Mouse (Mus musculus) small intestine, adult 2 months (tissue): ENCODE data around the gene Maml3.

Experiments used
- CTCF ChIP-seq: fragments of 200-500 bp; IDR thresholded peaks from 2 replicates; pipeline ENCODE4 v1.5.1; 2012; ENCODE audit warnings: low read depth, mild to moderate bottlenecking, control low read depth, inconsistent platforms, low read length, moderate library complexity, mixed read lengths; ENCODE audit not compliant: insufficient replicate concordance, insufficient read length; ENCODE audit errors: extremely low read depth
- POLR2A ChIP-seq: fragments of 200-500 bp; IDR thresholded peaks from 2 replicates; pipeline ENCODE4 v1.6.1; 2012; ENCODE audit warnings: low read depth, mild to moderate bottlenecking, control low read depth, inconsistent platforms, low read length, moderate library complexity

DNA sequence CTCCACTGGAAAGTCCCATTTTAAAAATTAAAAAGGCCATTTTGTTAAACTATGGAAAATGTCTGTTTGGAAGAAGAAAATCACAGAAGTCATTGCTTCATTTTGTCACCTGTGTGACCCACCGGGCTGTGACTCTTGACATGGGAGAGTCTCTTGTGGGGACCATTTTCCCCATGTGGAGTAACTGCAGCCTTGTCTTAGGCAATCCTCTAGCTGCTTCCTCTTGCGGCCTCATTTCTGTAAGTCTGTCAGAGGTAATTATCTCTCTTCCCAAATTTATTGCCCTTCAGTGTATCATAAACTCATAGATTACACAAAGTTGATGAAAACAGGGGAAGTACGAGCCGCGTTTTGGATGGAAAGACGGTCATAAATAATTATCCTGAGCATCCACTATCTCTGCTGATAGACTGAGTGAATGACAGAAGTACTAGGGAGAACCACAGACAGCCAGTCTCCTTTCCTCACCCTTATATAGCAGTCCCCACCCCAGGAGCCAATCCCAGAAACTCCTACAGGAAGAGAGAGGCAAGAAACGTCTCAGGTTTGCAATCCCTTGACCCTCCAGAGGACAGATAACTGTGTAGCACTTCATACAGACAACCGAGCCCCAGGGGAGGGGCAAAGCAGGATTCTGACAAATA lies 14.5 kb downstream of the Maml3 start:
- no peak for TF ChIP-seq POLR2A
- no peak for TF ChIP-seq CTCF
